Mouse (Mus musculus) forebrain, embryonic 14.5 days (tissue): ENCODE results near the gene Rmi2. TPM values are rescaled to one million over a fixed set of nuclear protein-coding genes. Genes with fewer than 3 reads are reported as not detected.
"Not testable (repeated sequence)": the region's sequence is repeated elsewhere in the genome, so short reads cannot be mapped to it uniquely, and the experiment has no call there.

Experiments used
- ATAC-seq: fragments of 200-750 bp; cut with Nextera tagmentation; 2 replicates; pipeline ENCODE4 v1.8.0; 2017; ENCODE audit warnings: mild to moderate bottlenecking, moderate library complexity
- DNase-seq: peaks from one replicate; pipeline ENCODE4 v3.0.0-alpha.2; 2015; ENCODE audit warnings: low spot score
- H3K27ac ChIP-seq: fragments of 300-500 bp; sonication (generic); 2 replicates; pipeline ENCODE4 v1.5.1; 2014; ENCODE audit warnings: low read depth, mild to moderate bottlenecking, control low read depth, low read length, moderate library complexity
- H3K27me3 ChIP-seq: fragments of 300-500 bp; sonication (generic); replicated peaks from 2 replicates; pipeline ENCODE4 v1.6.1; 2014; ENCODE audit warnings: low read length, control low read depth, mixed read lengths; ENCODE audit not compliant: control insufficient read depth, insufficient read depth
- H3K36me3 ChIP-seq: fragments of 300-500 bp; sonication (generic); 2 replicates; pipeline ENCODE4 v1.6.1; 2014; ENCODE audit warnings: low read length, control low read depth; ENCODE audit not compliant: control insufficient read depth, insufficient read depth
- H3K4me1 ChIP-seq: fragments of 300-500 bp; sonication (generic); 2 replicates; pipeline ENCODE4 v1.6.1; 2014; ENCODE audit warnings: antibody characterized with exemption, low read length, control low read depth; ENCODE audit not compliant: control insufficient read depth, insufficient read depth
- H3K4me2 ChIP-seq: fragments of 300-500 bp; sonication (generic); 2 replicates; pipeline ENCODE4 v1.6.1; 2014; ENCODE audit warnings: mild to moderate bottlenecking, control low read depth, low read length
- H3K4me3 ChIP-seq: fragments of 300-500 bp; sonication (generic); 2 replicates; pipeline ENCODE4 v1.5.1; 2014; ENCODE audit warnings: low read depth, low read length, control low read depth
- H3K9ac ChIP-seq: fragments of 300-500 bp; sonication (generic); 2 replicates; pipeline ENCODE4 v1.6.1; 2014; ENCODE audit warnings: mild to moderate bottlenecking, low read length, control low read depth, moderate library complexity
- H3K9me3 ChIP-seq: fragments of 300-500 bp; sonication (generic); replicated peaks from 2 replicates; pipeline ENCODE4 v1.6.1; 2016; ENCODE audit warnings: low read length, control low read depth, mixed read lengths; ENCODE audit not compliant: control insufficient read depth
- WGBS: fragments of 180-500 bp; shearing (Covaris S2); extraction: QIAGEN DNeasy Blood & Tissue Kit; methylation state at CpG from one replicate; pipeline ENCODE4 v1.1.7; 2014; 5-methylcytosine and 5-hydroxymethylcytosine counted together
- polyA plus RNA-seq: library from polyadenylated mRNA; unstranded; fragments of >200 nt; fragmentation: Nextera tagmentation; extraction: Ambion mirVana; gene quantifications from 2 replicates; pipeline ENCODE4 v1.2.1, GENCODE M21; 2014

The Rmi2 gene
- polyA plus RNA-seq, 1 experiment from 2014 or later, result 0.88 TPM

GRCm38 (mm10) chr16:10796034-10796433 lies 38.8 kb upstream of the Rmi2 start, which contains the start of gene Prm2:
TSS of gene Prm2 (minus strand) at chr16:10796134.
- no peaks in the 10 kb centered on the region for H3K4me1 ChIP-seq
- 80% methylated on average over 6 of the region's 6 CpGs for WGBS

GRCm38 (mm10) chr16:10802420-10802819 lies 32.4 kb upstream of the Rmi2 start:
- not testable (repeated sequence) for H3K27ac ChIP-seq, H3K27me3 ChIP-seq
- 92% methylated on average over 3 of the region's 3 CpGs for WGBS

More at GRCm38 (mm10) chr16:10796034-10796433, 38.8 kb upstream of the Rmi2 start, which contains the start of gene Prm2:
- 0 out of 2 replicates have a peak, but pooled peaks cover 2% of the 10 kb centered on the region for H3K27me3 ChIP-seq
- DNase-seq (no peak), ATAC-seq (no peak)
- H3K9me3 ChIP-seq, result no peaks in the 10 kb centered on the region
- no peaks in the 10 kb centered on the region for H3K36me3 ChIP-seq
- no peak within 1 kb of the TSS for H3K27ac ChIP-seq
- no peak within 1 kb of the TSS for H3K4me3 ChIP-seq
- no peak within 1 kb of the TSS for H3K4me2 ChIP-seq
- no peak within 1 kb of the TSS for H3K9ac ChIP-seq

GRCm38 (mm10) chr16:10805789-10806527 lies 28.9 kb upstream of the Rmi2 start, which contains the start of gene Prm1:
TSS of gene Prm1 (minus strand) at chr16:10805839.
- no peak for ATAC-seq
- no peak within 1 kb of the TSS for H3K4me3 ChIP-seq
- no peak within 1 kb of the TSS for H3K4me2 ChIP-seq
- H3K9ac ChIP-seq, result no peak within 1 kb of the TSS
- no peaks in the 10 kb centered on the region for H3K4me1 ChIP-seq
- WGBS, result 85% methylated on average over 10 of the region's 10 CpGs
- H3K9me3 ChIP-seq, result no peaks in the 10 kb centered on the region
- no peaks in the 10 kb centered on the region for H3K36me3 ChIP-seq
- DNase-seq, result no peak
- no peaks in the 10 kb centered on the region for H3K27me3 ChIP-seq
- H3K27ac ChIP-seq, result no peak within 1 kb of the TSS

More at GRCm38 (mm10) chr16:10802420-10802819, 32.4 kb upstream of the Rmi2 start:
- not testable (repeated sequence) for H3K9me3 ChIP-seq, DNase-seq, H3K4me1 ChIP-seq, H3K9ac ChIP-seq, H3K36me3 ChIP-seq, H3K4me2 ChIP-seq, H3K4me3 ChIP-seq, ATAC-seq

- Histone ChIP-seq H3K36me3 (no peaks in the 10 kb centered on the region), H3K4me2 (no peak overlapping the region), H3K9me3 (no peaks in the 10 kb centered on the region), H3K27me3 (no peaks in the 10 kb centered on the region), H3K4me1 (no peaks in the 10 kb centered on the region), H3K9ac (no peak overlapping the region), H3K4me3 (no peak overlapping the region), H3K27ac (no peak overlapping the region)
- WGBS, result 87% methylated on average over 1 of the region's 1 CpGs
- no peak for ATAC-seq
- no peak for DNase-seq
Measured at GRCm38 (mm10) chr16:10810376-10810775, 24.5 kb upstream of the Rmi2 start.

- 89% methylated on average over 2 of the region's 2 CpGs for WGBS
- Histone ChIP-seq H3K9ac (no peak within 1 kb of the TSS), H3K27me3 (no peaks in the 10 kb centered on the region), H3K27ac (no peak within 1 kb of the TSS), H3K9me3 (no peaks in the 10 kb centered on the region), H3K4me1 (no peaks in the 10 kb centered on the region), H3K36me3 (no peaks in the 10 kb centered on the region), H3K4me3 (no peak within 1 kb of the TSS), H3K4me2 (no peak within 1 kb of the TSS)
- ATAC-seq (no peak), DNase-seq (no peak)
Measured at GRCm38 (mm10) chr16:10812865-10813371, 21.9 kb upstream of the Rmi2 start, which contains the start of gene Gm11172. TSS of gene Gm11172 (plus strand) at chr16:10812915.

GRCm38 (mm10) chr16:10813726-10814125 lies 21.1 kb upstream of the Rmi2 start:
- H3K27me3 ChIP-seq, result no peaks in the 10 kb centered on the region
- ATAC-seq (no peak), DNase-seq (no peak)
- H3K4me3 ChIP-seq, result no peak overlapping the region
- no peak overlapping the region for H3K4me2 ChIP-seq
- no peaks in the 10 kb centered on the region for H3K4me1 ChIP-seq
- H3K27ac ChIP-seq, result no peak overlapping the region
- no peak overlapping the region for H3K9ac ChIP-seq
- H3K9me3 ChIP-seq, result no peaks in the 10 kb centered on the region
- H3K36me3 ChIP-seq, result no peaks in the 10 kb centered on the region
- 73% methylated on average over 4 of the region's 4 CpGs for WGBS

GRCm38 (mm10) chr16:10814864-10815263 lies 20.0 kb upstream of the Rmi2 start:
- no peak overlapping the region for H3K27ac ChIP-seq
- 92% methylated on average over 4 of the region's 4 CpGs for WGBS
- no peaks in the 10 kb centered on the region for H3K27me3 ChIP-seq
- DNase-seq, result no peak
- ATAC-seq, result no peak
- H3K9ac ChIP-seq, result no peak overlapping the region
- no peak overlapping the region for H3K4me2 ChIP-seq
- no peak overlapping the region for H3K4me3 ChIP-seq
- H3K9me3 ChIP-seq, result no peaks in the 10 kb centered on the region
- H3K4me1 ChIP-seq, result no peaks in the 10 kb centered on the region
- H3K36me3 ChIP-seq, result no peaks in the 10 kb centered on the region

- H3K9ac ChIP-seq, result no peak overlapping the region
- H3K9me3 ChIP-seq, result no peaks in the 10 kb centered on the region
- H3K27ac ChIP-seq, result no peak overlapping the region
- DNase-seq, result no peak
- H3K27me3 ChIP-seq, result no peaks in the 10 kb centered on the region
- H3K4me2 ChIP-seq, result no peak overlapping the region
- H3K36me3 ChIP-seq, result no peaks in the 10 kb centered on the region
- no peak for ATAC-seq
- 77% methylated on average over 4 of the region's 4 CpGs for WGBS
- H3K4me1 ChIP-seq, result no peaks in the 10 kb centered on the region
- H3K4me3 ChIP-seq, result no peak overlapping the region
Measured at GRCm38 (mm10) chr16:10818579-10819135, 16.2 kb upstream of the Rmi2 start.

- H3K4me1 ChIP-seq, result no peaks in the 10 kb centered on the region
- no peak overlapping the region for H3K27ac ChIP-seq
- no peak overlapping the region for H3K4me3 ChIP-seq
- no peaks in the 10 kb centered on the region for H3K36me3 ChIP-seq
- H3K27me3 ChIP-seq, result no peaks in the 10 kb centered on the region
- H3K4me2 ChIP-seq, result no peak overlapping the region
- H3K9ac ChIP-seq, result no peak overlapping the region
- ATAC-seq, result no peak
- no peaks in the 10 kb centered on the region for H3K9me3 ChIP-seq
- 79% methylated on average over 3 of the region's 3 CpGs for WGBS
- no peak for DNase-seq
Measured at GRCm38 (mm10) chr16:10819966-10820365, 14.9 kb upstream of the Rmi2 start.
